Mouse (Mus musculus): Measurements from ENCODE around the gene Myh11. TPM values are rescaled to one million over a fixed set of nuclear protein-coding genes. Genes with fewer than 3 reads are reported as not detected.
"Not testable (repeated sequence)": the region's sequence is repeated elsewhere in the genome, so short reads cannot be mapped to it uniquely, and the experiment has no call there.

Myh11 gene
- polyA plus RNA-seq, 1 experiment from 2014 or later, result 0.06 TPM

DNA sequence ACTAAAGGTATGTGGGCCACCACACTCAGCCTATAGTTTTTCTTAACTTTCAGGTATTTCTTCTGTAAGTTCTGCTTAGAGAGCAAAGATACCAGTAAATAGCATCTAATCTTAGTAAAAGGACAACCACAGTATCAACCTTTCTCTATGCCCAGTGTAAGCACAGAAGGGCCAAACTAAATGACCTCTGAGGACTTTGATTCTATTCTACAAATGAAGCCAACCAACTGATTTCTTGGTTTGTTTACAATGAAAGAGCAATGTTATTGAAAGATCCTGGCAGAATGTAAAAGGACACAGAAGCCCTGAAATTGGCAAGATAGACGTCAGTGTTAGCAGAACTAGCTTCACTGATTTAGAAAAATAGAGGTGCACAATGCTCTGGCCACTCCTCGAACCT is 135.5 kb downstream of the Myh11 start:
- H3K27ac ChIP-seq; DNase-seq (ENCODE audit: extremely low spot score, low spot score); H3K27me3 ChIP-seq (ENCODE audit: poor library complexity, severe bottlenecking); H3K9me3 ChIP-seq; H3K4me3 ChIP-seq: not testable (repeated sequence)
- Histone ChIP-seq H3K36me3 (replicated peaks) (peaks cover 34% of the 10 kb centered on the region), H3K4me1 (peaks cover 14% of the 10 kb centered on the region)
- WGBS, result 88% methylated on average over 1 of the region's 2 CpGs

DNA sequence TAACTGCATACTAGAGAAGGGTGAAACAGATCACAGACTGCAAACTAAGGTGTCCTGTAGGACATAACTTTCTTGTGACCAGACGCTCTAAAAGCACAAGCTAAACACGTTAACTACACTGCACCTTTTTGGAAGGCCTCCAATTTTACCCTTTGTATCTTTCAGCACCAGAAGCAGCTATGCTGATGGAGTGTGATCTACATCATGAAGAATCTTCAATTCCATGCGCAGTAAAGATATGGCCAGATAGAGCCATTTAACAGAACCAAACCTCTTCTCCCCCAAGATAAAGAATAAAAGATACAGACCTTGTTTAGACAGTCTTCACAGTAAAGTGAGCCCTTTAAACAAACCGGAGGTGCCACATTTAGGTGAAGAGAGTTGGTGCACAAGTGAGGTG is 139.5 kb downstream of the Myh11 start:
- WGBS, result 93% methylated on average over 4 of the region's 4 CpGs
- DNase-seq (ENCODE audit: extremely low spot score, low spot score), result no peak
- Histone ChIP-seq H3K36me3 (replicated peaks) (peaks cover 71% of the 10 kb centered on the region), H3K9me3 (no peaks in the 10 kb centered on the region), H3K4me1 (no peaks in the 10 kb centered on the region), H3K4me3 (no peak overlapping the region), H3K27me3 (ENCODE audit: poor library complexity, severe bottlenecking) (no peaks in the 10 kb centered on the region), H3K27ac (no peak overlapping the region)

DNA sequence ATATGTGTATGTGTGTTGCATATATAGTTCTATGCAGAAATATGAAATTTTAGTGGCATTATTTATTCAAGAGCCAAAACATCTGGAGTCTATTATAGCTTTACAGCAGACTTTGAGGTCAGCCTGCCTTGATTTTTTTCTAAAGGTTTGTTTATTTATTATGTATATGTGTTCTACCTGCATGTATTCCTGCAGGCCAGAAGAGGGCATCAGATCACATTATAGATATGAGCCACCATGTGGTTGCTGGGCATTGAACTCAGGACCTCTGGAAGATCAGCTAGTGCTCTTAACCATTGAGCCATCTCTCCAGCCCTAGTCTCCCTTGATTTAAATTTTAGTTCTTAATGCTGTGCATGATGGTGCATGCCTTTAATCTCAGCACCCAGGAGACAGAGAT is 143.5 kb downstream of the Myh11 start:
- DNase-seq (ENCODE audit: extremely low spot score, low spot score), result no peak
- Histone ChIP-seq H3K4me3 (no peak overlapping the region), H3K36me3 (replicated peaks) (peaks cover 96% of the 10 kb centered on the region), H3K27ac (no peak overlapping the region), H3K27me3 (ENCODE audit: poor library complexity, severe bottlenecking) (no peaks in the 10 kb centered on the region), H3K4me1 (no peaks in the 10 kb centered on the region), H3K9me3 (no peaks in the 10 kb centered on the region)

MicroRNAs within 50 kb of the gene (microRNA counts, 519-probe panel; counts per million panel counts)
- microRNA mmu-miR-484, result 3,617 counts per million, percentile 74 among the panel's probes with 10 or more counts

Small RNA genes lying within 50 kb of the gene (microRNA-seq; reads per million reads assigned to microRNA genes)
- 2,327 reads per million, percentile 82 among the genes with 10 or more reads in this experiment for gene Mir484

Other genes with a start within 250 kb of the Myh11 start
- 214 and 215 TPM in 2 replicates for gene Nde1, start 128.1 kb downstream of the Myh11 start, polyA plus RNA-seq (2016; fragmentation: Nextera tagmentation; extraction: Ambion mirVana)
- gene Marf1, start 128.0 kb downstream of the Myh11 start, polyA plus RNA-seq (2016; fragmentation: Nextera tagmentation; extraction: Ambion mirVana), result 14.6 TPM in 2 replicates
- gene Fopnl, start 26.0 kb upstream of the Myh11 start, polyA plus RNA-seq (2016; fragmentation: Nextera tagmentation; extraction: Ambion mirVana), result 141 and 149 TPM in 2 replicates
- 9.8 and 10.4 TPM in 2 replicates for gene Abcc1, start 70.2 kb upstream of the Myh11 start, polyA plus RNA-seq (2016; fragmentation: Nextera tagmentation; extraction: Ambion mirVana)

All from forebrain, embryonic 10.5 days (tissue).